Mouse (Mus musculus): ENCODE measurements at regions not wholly inside any gene's neighbourhood (a gene's known extent, or its start where the extent isn't known, plus 50 kb on each side); places are given as distances from the start of the nearest gene placed in this dataset.

DNA sequence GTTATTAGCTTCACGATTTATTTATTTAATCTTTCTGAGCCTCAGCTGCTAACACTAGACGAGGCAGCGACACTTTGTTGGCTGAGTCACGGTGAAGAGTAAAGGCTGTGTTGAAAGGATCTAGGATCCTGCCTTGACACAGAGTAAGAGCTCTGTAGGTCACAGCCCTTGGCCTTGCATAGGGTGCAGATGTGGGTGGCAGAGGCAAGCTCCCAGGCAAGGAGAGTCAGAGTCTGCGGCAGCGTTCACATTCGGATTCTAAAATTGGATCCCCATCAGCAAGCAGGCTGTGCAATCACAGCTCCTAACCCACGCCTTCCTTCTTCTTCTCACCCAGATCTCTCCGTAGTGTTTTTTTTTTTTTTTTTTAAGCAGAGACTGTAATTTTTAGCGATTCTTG is 94.3 kb upstream of the Prickle1 start:
- no peak for DNase-seq

DNA sequence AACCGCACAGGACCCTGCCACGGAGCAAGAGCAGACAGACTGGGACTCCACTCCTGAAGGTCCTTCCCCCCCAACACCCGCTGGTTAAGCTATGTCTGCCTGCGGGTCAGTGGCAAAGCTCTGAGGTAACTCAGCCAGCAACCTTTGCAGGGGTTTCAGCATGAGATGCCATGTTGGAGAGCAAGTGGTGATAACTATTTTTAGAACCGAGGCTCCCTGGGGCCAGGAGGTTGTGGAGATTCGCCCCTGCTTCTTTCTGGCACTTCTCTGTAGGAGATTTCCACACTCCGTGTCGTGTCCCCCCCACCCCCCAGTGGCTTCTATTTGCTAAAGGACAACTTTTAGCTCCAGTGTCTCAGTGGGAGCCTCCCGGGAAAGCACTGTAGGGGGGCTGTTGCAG is 90.7 kb upstream of the Prickle1 start:
- DNase-seq = no peak

DNA sequence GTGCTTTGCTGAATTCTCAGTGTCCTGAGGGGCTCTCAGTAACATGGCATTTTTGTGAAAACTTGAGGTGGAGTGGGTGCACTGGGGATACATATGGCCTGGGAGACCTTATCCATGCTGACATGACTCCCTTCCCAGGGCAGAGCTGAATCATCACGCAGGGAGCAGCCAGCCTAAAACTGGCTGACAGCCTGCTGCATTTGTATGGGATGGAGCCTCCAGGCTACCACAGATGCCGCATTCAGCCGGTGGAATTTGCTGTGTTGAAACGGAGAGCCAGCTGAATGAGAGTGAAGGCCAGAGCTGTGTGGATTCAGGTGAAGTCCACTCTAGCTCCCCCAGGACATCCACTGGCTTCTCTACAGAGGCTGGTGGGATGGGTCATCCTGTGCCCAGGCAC is 85.9 kb upstream of the Prickle1 start:
- no peak for DNase-seq

DNA sequence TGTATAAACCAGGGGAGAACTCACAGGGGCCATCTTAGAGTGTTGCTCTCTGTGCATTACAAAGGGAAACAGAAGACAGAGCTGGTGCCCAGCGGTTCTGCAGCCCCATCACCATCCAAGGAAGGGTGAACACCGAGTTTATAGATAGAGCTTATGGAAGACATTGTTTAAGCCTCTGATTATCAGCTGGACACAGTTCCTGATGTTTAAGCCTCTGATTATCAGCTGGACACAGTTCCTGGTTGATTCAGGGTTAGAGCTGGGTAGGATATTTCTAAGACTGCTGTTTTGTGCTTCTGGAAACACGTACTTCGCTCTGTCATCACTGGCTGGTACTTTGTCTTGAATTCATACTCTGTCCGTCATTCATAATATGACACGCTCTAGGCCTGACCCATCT is 79.9 kb upstream of the Prickle1 start:
- DNase-seq = no peak

DNA sequence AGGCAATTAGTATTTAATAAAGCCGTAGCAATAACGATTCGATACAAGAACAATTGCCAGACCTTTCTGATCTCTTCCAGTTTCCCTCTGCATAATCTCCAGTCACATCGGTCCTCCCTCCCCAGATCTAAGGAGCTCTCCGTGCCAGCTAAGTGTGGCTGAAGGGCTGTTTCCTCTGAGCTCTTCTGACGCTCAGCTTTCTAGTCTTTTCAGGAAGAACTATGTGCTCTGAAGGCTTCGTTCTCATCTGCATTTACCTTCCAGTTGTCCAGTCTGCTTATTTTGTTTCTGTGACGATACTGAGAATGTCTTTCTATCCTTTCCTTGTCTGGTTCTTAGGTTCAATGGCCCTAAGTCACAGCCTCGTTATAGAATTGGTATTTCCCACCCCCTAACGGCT is 78.3 kb upstream of the Prickle1 start:
- no peak for DNase-seq

DNA sequence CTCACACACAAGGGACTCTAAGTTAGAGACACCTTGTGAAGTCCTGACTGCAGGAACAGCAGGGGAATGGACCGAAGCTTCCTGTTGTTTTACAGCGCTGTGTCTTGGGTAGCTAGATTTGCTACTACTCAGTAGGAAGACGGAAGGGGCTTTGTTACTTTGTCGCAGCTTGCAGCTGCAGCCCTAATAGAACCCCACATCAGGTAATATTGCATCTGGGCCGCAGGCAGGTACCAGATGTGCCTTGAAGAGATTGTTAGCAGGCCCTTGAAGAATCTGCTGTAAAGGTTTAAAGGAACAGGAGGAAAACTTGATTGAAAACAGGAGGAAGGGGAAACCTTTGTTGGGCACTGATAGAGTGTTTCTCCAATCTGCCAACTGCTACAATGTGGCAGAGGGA is 68.2 kb upstream of the Prickle1 start:
- DNase-seq = no peak

DNA sequence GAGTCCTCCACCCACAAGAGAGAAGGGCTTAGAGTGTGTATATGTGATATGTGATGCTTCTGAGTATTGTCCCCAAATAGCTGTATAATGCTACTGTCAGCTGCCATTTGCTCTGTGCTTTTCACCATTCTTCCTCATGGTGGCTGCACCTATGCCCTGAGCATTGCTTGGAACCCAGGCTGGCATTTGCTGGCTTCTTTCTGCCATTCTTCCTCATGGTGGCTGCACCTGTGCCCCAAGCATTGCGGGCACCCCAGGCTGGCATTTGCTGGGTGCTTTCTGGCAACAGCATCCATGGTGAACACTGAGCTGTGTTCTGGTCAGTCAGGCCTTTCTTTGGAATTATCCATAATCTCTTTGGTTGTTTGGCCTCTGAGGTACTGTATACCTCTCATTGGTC is 66.9 kb upstream of the Prickle1 start:
- no peak for DNase-seq

DNA sequence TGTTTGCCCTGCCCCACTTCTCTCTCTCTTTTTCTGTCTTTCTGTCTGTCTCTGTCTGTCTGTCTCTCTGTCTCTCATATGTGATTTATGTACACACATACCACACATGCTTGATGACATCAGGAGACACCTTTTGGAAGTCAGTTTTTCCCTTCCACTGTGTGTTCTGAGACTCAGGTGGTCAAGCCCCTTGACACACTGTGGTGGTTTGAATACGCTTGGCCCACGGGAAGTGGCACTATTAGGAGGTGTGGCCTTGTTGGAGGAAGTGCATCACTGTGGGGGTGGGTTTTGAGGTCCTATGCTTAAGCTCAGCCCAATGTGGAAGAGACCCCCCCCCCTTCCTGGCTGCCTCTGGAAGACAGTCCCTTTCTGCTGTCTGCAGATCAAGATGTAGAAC is 66.1 kb upstream of the Prickle1 start:
- DNase-seq = no peak

DNA sequence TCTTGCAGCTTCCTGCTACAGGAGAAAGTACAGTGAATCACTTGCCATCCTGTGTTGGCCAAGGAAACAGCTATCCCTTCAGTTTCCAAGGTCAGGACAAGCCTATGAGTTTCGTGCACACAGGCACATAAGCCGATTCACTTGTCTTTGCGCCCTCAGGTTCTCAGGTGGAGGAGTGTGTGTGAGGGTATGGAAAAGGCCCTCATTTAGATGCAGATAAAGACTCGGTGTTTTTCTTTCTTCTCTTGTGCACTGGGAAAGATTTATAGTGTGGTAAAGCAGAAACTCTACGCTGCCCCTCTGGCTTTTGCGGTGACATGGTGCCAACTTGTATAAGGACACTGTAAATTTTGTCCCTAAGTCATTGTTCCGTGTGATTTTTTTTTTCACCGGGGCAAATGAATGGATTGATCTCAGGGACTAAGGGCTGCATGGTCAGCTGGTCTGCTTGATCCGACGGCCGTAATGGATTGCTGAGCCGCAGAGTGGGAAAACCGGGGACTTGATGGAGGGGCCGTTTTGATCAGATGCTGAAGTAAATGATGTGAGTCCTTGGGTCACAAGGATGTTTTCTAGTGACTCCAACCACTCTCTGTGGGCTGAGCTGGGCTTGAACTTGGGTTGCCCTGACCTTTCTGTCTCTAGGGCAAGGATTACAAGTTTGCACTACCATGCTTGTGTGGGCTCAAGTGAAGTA is 65.4 kb upstream of the Prickle1 start:
- DNase-seq = no peak

DNA sequence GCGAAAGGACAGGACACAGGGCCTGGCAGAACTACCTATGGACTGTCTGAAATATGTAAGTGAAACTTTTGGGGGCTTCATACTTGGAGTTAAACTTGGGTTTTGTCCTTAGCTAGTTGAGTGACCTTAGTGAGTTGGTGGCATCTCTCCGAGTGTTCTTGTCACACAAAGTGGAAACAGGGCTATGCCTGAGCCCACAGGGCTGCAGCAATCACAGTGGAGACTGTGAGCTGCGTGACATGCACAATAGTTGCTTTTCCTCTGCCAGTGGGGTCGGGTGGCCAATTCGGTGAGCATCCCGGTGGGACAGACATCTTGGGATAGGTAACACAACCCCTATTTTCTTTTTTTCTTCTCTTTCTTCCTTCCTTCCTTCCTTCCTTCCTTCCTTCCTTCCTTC is 61.5 kb upstream of the Prickle1 start:
- DNase-seq = no peak

DNA sequence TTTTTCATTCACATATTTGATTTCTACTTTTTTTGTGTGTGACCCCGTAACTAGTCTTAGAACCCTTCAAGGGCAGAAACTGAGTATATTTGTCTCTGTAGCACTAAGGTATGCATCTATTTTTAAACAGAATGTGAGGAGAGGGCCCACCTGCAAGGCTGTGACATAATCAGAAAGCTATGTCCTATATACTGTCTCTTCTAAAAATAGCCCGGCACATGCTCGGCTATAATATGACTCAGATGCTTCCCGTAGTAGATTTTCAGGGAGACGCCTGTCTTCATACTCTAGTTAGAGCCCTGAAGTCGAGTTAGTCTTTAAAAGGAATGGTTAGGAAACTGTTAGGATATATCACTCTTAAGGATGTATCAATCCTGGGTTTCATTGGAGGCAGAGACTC is 61.0 kb upstream of the Prickle1 start:
- DNase-seq = no peak

DNA sequence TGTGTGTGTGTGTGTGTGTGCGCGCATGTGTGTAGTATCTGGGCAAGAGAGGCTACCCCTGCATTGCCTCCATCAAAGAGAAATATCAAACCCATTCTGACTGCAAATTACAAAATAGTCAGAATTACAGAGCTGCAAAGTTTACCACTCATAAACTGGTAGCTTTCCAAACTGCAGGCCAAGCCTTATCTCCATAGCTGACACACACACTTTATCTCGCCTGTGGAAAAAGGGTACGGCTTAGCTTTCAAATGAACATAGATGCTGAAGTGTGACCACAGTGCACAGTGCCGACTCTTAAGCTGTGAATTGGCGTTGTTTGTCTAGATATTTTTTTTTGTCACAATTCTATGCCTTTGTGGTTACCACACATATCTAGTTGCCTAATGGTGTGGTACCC is 60.1 kb upstream of the Prickle1 start:
- DNase-seq = no peak

DNA sequence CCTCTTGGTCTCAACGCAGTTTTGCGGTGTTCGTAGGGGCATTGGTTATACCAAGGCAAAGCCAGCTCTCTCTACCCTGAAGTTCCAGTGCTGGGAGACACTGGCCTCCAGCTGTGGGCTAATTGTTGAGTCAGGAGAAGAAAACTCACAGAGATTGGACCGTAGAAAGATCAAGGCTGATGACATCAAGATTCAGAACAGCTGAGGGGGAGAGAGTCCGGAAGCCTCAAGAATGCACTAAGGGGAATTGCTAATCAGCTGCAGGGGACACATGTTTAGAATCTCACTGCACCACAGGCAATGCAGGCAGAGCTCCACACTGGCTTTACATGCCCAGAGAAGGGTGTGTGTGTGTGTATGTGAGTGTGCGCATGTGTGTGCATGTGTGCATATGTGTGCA is 59.6 kb upstream of the Prickle1 start:
- DNase-seq = no peak

DNA sequence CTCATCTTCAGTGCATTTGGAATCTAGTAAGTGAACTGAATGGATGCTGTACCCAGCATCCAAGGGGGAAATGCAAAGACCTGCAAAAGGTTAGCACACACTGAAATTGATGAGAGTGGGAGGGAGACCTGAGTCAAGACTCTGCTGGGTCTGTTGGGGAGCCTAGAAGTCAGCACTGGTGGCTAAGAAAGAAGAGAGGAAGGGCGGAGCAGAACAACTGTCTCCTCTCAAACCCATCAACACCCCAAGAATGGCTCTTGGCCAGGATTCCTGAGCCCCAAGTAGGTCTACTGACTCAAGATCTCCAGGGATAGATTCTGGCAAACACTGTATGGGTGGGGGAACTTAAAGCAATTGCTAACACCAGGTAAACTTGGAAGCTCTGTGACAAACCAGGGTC is 57.7 kb upstream of the Prickle1 start:
- no peak for DNase-seq

DNA sequence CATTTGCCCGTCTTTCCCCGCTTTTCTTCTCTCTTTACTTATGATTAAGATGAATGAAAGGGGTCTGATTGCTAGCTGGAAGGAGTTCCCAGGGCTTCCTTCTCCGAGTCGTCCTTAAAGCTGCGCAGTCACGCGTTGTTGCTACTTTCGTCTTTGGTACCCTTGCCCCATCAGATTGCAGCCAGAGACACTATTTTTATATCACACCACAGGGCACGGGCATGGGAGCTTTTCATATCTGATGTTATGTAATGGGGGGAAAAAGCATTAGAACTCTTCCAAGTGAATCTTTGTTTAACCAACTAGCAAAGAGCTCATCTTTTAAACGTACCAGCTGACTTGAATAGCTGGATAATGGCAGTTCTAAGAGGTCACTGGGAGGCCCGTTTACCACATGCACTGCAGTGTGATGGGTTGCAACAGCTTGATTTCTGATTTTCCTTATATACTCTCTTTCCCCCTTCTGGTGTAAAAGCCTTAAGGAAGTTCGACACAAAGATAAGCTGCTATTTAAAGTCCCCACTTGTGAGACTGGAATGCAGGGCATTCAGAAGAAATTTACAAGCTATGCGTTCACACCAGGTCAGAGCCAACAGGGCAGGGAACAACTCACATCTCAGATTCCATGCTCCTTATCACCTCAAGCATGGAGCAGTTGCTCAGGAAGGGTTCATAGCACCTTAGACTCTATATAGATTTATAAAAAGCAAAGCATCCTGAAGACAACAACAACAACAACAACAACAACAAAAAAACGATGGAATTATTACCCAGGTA is 55.5 kb upstream of the Prickle1 start:
- DNase-seq = no peak

DNA sequence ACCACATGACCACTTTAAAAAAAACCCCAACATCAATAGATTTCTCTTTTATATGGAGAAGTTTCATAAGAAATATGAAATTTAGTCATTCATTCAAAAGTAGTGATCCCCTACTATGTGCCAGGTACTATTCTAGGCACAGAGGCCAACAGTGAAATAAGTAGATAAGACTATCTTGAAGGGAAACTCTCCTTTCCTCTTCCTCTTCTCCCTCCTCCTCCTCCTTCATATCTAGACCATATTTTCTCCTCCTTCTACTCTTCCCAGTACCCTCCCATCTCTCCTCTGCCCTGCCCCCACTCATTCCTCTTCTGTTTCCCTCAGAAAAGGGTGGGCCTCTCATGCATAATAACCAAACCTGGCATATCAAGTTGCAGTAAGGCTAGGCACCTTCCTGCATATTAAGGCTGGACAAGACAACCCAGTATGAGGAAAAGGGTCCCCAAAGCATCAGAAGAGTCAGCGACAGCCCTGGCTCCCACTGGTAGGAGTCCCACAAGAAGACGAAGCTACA is 54.4 kb upstream of the Prickle1 start:
- DNase-seq = no peak

DNA sequence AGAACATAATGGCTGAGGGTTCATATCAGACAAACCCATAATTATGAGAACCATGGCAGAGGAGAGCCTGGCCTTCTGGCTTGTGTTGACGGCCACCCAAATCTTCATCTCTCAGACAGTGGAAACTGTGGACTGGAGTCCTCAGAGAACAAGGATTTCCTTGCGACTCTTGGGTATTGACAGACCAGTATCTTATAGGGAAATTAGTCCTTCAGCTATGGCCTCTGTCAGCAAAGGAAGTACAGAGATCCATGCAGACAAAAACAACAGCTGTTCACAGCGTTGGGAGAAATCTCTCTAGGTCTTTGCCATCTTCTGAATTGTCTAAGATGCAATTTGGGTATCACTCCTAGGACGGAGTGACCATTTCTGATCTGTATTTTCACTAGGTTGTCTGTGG is 53.0 kb upstream of the Prickle1 start:
- no peak for DNase-seq

DNA sequence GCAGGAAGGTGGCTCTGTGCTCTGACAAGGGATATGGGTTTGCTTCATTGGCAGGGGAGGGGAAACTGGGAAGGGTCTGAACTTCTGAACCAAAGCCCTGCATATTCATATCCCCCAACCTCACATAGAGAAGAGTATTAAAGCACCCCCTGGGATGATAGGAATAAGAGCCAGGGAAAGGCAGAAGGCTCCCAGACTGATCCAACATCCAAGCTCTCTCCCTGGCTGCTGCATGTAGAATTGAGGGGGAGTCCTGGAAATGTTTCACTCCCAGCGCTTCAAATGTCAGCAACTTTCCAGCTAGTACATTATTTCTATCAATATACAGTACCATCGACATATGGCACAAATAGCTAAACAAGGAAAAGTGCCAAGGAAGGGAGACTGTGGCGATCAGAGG is 51.1 kb upstream of the Prickle1 start:
- no peak for DNase-seq

DNA sequence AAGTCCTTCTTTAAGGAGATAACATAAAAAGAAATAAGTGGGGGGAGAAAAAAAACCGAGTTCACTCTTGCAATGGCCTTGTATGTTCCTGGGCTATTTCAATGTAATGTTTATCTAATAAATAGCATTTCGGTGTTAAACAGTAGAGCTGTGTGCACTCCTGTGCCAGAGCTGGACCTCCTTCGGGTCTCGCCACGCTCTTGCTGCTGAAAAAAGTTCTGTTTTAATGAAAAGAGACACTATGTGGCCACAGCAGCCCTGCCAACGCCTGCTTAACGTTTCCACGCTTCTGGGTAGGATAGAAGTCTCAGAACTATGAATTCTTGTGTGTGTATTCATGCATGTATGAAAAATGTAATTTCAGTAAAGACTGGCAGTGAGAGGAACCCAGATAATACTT is 50.3 kb upstream of the Prickle1 start:
- DNase-seq = no peak

Data from kidney, adult 9 months (tissue).